Mouse (Mus musculus): ENCODE results near the gene Gm26920.
"Not testable (repeated sequence)": the region's sequence is repeated elsewhere in the genome, so short reads cannot be mapped to it uniquely, and the experiment has no call there.

Gm26920 gene

DNA sequence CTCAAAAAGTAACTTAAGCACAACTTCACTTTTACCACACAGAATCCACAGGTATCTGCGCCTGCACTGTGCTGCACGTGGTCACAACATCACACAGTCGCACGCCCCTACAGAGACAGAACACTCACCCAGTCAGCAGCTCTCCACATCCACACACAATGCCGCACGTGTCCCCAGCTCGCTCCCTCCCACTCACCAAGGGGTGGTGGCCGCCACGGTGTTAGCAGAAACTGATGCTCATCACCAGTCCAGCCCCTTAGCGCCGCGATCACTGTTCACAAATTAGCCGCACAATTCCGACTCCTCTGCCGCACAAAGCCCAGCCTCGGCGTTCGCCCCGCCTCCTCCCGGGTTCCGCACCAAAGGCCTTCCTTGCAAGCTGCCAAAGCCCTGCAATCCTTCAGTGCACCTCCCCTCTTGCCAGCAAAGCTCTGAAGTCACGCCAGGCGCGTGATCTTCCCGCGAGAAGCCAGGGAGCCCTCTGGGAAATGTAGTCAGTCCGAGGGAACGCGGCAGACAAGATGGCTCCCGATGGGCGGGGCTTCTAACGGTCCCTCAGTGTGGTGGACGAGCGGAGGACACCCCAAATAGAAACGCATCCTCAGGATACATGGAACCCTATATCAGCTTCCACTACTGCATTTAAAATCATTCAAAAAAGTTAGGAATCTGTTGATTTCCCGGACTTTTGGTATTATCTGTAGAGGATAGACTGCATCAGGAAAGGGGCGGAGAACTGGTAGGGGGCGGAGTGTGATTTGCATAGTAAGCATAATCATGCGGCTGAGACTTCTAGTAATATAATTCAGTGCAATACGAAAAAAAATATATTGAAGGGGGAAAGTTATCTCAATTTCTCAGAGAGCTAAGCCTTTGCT, at the start of gene Gm26920, which contains the start of gene Zfp566:
TSS of gene Gm26920 (minus strand) at position 319 of the 878 bp plus-strand sequence.
TSS of gene Zfp566 (minus strand) at position 436 of the 878 bp plus-strand sequence.
- DNase-seq (ENCODE audit: low read depth): peak; percentile 98

DNA sequence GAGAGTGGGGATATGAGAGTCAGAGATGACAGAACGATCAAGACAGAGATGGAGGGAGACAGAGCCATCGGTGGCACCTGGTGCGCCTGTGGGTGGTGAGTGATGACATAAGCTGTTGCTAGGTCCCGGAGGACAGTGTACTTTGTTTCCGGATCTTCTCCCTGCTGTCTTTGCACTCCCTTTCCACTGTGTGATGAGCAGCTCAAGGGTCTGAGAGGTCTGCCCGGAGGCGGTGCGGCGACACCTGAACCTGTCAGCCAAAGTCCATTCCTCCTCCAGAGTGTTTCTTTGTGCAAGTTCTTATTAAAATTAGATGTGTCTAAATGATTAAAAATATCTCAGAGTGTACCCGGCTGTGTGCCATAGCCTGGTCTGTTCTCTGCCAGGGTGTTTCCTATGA, 46.6 kb upstream of the Gm26920 start:
- no peak for DNase-seq (ENCODE audit: low read depth)

DNA sequence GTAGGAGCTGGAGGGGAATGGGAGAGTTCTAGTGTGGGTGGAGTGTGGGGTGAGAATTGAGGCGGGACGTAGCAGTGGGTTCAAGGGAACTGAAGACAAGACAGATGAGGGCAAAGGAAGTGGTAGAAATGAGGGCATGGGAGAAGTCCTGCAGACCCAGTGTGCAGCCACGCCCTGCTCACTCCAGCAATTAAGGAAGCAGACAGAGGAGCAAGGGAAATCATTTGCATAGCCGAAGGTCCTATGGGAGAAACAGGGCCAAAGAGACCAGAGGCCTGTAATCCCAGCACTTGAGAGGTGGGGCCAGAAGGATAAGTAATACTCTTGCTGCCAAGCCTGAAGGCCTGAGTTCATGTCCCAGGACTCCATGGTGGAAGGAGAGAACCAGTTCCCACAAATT, 42.2 kb upstream of the Gm26920 start:
- no peak for DNase-seq (ENCODE audit: low read depth)

DNA sequence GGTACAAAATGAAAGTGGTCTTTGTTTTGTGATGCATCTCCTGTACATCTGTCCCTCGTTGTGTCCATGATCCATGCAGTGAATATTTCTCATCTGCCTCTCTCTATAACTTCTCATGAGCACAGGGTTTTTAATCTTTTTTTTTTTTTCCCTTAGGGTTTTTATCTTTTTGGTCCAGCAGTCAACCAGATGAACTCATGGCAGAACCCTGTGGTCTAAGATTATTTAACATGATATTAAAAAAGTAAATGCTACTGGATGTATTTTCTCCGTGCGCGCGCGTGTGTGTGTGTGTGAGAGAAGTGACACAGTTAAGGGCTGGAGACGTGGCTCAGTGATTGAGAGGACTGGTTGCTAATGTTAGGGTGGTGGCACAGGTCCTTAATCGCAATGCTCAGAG, 39.7 kb upstream of the Gm26920 start:
- no peak for DNase-seq (ENCODE audit: low read depth)

DNA sequence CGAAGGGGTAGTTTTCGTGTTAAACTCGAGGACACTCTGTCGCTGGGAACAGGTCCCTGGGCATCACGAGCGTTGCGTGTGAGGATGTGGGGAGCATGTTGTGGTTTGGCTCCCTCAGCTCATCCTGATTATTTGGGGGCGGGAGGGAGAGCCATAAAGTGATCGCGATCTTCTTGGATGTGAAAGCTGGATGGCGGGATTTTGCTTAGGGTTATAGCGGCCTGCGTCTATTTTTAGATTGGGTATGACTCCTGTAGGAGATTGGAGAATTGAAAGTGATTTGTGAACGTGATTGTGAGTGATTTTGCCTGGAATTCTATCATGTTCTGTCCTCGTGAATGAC, 31.9 kb upstream of the Gm26920 start:
- DNase-seq (ENCODE audit: low read depth): no peak

DNA sequence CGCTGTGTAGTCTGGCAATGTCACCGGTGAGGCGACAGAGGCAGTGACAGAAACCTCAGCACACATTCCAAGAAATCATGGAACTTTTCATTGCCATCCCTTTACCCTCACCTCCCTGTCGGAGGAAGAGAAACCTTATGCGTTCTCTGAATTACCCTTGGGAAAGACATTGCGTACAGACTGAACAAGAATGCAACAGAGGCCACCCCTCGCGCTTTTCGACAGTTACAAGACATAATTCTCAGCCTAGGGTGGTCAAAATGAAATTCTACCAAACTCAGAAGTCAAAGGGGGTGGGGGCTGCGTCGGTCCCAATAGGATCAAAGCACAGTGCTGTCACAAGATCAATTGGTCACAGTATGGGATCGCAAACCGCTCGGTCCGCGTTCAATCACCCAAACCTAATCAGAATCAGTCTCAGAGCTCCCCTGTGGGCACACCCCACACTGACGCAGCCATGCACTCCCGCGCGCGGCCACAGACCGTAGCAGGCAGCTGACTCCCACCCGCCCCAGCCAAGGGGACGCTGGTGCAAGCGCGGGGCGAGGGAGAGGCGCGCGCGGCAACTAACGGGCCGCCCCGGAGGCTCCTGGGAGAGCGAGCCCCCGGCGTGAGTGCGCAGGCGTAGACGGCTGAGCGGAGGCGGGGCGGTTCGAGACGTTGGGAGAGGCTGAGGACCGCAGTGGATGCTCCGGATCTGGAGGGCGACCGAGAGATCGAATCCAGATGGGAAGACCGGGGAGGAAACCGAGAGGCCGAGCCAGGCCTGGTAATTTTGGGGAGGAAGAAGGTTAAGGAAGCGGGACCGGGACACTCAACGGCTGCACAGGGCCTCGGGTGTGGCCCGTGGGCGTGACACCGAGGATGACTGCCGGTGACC, 31.3 kb upstream of the Gm26920 start, which contains the start of gene Zfp382:
TSS of gene Zfp382 (plus strand) at position 635 of the 880 bp plus-strand sequence.
- peak; percentile 79 for DNase-seq (ENCODE audit: low read depth)

DNA sequence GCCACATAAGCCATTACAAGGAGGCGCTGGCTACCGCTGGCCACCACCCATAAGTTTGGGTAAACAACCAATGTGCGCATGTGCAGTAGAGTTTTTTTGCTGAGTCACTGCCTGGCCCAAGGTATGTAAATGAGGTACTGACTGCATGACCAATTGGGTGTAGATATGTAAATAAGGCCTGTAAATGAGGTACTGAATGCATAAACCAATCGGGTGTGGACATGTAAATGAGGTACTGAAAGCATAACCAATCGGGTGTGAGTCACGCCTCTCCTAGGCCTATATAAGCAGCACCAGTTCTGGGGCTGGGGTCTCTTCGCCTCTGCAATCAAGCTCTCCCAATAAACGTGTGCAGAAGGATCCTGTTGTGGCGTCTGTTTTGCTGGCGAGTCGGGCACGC, 27.7 kb upstream of the Gm26920 start:
- not testable (repeated sequence) for DNase-seq (ENCODE audit: low read depth)

DNA sequence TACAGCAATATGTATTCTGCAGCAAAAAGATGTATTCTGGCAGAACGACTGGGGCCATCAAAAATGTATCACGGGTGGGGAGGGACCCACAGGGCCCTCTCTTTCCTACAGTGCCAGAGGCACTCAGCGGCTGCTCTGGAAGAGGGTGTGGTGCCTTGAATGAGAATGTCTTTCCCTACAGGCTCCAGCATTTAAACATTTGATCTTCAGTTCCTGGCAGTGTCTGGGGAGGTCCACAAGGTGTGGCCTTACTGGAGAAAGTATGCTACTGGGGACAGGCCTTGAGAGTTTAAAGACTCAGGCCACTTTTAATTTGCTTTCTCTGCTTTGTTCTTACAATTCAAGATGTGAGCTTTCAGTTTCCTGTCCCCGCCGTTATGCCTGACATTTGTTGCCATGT, 25.9 kb upstream of the Gm26920 start:
- DNase-seq (ENCODE audit: low read depth): no peak

DNA sequence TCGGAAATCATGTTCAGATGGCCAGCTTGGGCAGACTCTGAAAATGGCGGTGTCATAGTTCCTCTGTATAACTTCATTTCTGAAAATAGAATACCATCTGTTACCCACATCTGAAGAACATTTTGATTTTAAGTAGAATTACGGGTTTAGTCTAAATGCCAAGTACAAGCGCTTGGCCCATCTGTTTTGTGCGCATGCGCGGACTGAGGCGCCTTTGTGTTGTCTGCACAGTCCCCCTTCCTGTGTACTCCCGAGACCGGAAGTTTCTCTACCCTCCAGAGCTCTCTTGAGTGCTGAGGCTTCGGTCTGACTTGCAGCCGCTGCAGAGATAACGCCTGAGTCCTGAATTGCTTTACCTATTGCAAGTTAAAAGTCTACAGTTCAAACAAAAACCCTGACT, 9.1 kb upstream of the Gm26920 start:
- no peak for DNase-seq (ENCODE audit: low read depth)

DNA sequence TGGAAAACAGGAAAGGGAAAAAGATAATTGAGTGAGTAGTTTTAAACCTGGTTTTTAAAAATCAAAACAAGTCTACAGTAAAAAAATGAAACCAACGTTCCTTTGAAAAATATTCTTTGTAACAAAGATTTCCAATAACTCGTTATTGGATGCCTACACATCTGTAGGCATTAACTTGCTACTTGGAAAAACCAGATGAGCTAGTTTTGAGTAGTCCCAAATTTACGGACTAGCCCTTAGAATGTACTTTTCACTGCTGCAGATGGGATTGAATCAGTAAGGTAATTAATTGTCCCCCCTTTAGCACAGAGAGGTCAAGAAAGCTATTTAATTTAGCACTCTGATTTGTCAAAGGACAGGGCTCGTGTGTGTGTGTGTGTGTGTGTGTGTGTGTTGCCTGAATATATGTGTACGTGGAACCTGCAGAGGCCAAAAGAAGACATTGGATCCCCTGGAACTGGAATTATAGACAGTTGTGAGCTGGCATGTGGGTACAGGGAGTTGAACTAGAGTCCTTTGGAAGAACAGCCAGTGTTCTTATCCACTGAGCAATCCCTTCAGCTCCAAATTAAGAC, 5.4 kb upstream of the Gm26920 start:
- no peak for DNase-seq (ENCODE audit: low read depth)

DNA sequence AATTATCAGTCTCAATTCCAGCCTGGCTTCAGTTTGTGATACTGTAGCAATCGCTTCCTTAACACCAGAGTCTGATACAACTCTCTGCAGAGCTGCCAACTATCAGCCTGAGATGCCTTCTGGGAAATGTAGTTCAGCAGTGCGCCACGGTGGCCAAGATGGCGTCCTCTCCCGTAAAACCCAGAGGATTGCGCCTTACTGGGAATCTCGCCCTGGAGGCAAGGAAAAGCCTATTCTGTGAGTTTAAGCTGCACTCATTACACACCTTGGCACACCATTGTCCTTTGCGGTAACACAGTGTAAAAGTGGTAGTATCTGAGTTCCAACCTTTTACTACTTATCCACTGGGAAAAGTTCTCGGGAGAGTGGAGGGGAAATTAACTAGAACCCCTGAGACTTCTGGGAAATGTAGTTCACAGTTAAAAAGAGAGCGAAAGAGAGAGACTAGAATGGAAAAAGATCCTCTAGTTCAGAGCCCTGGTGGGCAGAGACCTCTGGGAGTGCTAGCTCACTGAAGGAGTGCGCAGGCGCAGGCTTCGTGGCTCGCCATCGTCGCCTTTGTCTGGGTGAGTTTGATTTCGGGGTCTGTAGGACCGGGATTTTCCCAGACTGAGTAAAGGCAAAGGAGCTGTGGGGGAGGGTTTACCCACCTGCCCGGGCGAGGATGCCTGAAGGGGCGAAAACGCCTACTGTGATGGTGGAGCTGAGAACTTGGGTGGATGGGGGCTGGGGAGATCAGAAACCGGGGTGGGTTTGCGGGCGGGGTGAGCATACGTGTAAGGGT, 4.6 kb upstream of the Gm26920 start, which contains the start of gene Zfp260:
TSS of gene Zfp260 (plus strand) at position 132 of the 784 bp plus-strand sequence.
- peak; percentile 80 for DNase-seq (ENCODE audit: low read depth)

DNA sequence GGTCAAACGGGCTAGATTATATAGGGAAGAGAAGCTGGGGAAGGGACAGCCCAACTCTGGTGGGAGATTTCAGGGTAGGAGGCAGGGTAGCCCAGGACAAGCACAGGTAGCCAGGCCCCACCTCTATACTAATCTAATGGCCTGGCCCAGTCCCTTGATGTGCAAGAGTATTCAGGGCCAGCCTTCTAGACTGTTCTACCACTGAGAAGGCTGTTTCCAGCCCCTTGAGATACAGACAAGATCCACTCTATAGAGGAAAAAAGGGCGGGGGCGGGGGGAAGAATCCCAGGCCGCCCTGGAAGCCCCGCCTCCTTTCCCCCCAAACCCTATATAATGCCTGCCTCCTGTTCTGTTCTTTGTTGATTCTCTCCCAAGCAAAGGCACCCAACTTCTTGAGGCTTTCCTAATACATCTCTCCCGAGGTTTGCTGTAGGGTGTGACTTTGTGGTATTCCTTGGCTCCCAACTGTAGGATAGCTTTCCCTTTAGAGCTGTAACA, 3.8 kb upstream of the Gm26920 start:
- DNase-seq (ENCODE audit: low read depth): no peak

DNA sequence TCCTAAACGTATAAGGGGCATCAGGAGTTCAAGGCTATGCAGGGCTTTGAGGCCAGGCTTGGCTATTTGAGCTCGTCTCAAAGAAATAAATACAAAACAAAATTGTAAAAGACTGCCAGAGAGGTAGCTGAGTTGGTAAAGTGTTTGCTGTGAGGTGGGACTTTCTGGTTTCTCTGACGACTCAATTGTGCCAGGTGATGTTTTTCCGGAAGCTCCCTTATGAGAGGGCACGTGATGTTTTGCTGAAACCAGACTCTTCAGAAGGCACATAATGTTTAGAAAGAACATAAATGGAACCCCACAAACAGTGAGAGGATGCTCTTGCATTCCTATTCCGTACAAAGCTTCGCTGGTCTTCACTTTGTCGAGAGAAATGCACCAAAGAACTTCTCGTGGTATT, 2.5 kb upstream of the Gm26920 start:
- no peak for DNase-seq (ENCODE audit: low read depth)

DNA sequence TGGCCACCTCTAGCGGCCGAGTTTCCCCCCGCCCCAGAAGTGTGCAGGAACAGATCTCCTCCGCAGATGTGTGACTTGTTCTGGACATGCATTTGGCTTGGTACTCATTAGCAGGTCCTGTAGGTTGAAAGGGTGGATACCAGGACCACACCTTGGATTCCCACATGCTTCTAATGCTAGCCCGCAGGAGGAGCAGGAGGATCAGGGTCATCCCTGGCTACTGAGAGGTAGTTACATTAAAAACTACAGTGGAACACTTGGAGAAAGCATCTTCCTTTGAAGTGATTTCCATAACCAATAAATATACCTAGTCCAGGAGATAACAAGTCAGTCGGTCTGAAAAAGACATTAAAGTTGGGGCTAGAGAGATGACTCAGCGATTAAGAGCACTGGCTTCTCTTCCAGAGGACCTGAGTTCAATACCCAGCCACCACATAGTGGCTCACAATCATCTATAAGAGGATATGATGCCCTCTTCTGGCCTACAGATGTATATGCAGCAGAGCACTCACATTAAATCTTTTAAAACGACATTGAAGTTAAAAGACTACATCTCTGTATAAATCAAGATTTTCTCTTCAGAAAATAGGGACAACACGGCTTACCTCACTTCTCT, 868 bp upstream of the Gm26920 start:
- DNase-seq (ENCODE audit: low read depth): no peak

DNA sequence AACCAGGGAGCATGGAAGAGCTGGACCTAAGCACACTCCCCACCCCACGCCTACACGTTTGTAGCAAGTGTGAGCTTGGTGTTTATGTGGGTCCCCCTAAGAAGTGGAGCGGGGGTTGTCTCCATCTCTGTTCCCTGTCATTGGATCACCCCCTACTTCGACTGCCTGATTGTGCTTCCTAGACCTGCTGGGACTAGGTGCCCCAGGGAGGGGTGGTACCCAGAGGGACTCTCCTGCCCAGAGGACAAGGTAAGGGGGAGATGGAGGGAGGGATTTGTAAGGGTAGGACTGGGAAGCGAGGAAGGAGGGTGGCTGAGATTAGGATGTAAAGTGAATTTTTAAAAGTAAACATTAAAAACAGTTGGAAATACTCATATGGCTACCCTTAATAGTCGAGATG, 805 bp downstream of the Gm26920 start:
- DNase-seq (ENCODE audit: low read depth): no peak

DNA sequence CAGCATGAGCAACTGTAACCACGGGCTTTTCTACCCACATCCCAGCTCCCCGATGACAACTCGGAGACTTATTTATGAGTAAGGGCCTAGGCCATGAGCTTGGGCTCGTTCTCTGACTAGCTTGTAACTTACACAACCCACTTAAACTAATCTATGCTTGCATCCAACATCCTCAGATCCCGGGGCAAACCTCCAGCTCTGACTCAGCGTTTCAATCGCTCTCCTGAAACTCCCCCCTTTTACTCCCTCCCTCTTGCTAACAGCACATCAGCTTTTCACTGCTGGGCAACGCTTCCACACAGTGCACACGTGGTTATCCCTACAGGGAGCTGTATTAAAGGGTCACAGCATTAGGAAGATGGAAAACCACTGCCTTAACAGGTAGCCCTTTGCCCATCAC, 3.7 kb downstream of the Gm26920 start:
- no peak for DNase-seq (ENCODE audit: low read depth)

DNA sequence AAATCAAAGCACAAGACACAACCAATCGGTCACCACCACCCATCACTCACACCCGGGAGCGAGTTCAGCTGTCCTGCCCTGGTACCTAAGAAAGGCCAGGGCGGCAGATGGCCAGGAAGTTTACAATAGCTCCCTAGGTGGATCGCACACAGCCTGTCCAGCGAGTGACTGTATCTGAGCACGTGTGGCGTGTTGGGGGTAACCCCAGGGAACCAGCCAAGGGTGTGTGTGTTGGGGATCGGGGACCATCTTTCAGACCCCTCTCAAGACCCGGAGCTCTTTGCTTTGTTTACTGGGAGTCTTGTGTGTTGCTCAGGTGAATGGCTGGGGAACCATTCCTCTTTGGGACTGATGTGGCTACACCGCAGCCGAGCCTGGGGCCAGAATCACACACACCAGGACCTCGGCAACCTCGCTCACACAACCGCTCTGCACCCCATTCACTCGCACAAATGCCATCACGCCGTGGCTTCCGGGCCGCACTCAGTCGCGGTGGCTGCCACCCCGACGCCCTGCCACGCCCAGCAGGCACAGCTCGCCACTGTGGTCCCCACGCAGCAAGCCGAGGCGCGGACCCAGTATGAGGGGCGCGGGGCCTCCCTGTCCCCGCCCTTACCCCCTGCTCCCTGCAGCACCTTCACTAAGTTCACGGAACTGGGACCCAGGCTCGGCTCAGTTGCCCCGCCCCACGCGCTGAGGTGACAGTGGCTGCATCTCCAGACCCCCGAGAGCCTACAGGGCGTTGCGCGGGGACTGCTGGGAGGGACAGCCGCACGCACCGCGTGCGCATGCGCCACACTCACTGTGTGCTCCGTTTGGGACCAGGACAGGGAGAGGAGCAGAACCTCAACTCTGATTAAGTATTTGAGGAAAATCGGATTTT, 17.8 kb downstream of the Gm26920 start, which contains the start of gene Zfp82:
TSS of gene Zfp82 (minus strand) at position 755 of the 883 bp plus-strand sequence.
- DNase-seq (ENCODE audit: low read depth): peak; percentile 76

DNA sequence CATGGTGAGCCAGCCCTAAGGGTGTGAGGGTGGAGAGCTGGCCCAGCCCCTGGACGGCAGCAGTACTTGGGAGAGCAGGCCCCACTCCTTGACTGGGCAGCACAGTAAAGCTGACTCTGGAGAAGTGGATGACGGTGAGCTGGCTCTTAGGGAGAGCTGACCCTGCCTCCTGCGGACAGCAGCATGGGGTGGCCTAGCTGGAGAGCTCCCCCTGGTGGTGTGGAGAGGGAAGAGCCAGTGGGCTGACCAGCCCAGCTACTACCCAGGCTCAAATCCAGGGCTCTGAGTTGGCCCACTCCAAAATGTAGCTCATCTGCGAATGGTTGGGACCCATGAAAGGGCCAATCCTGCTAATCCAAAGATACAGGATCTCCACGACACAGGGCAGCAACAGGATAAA, 25.6 kb downstream of the Gm26920 start:
- no peak for DNase-seq (ENCODE audit: low read depth)

DNA sequence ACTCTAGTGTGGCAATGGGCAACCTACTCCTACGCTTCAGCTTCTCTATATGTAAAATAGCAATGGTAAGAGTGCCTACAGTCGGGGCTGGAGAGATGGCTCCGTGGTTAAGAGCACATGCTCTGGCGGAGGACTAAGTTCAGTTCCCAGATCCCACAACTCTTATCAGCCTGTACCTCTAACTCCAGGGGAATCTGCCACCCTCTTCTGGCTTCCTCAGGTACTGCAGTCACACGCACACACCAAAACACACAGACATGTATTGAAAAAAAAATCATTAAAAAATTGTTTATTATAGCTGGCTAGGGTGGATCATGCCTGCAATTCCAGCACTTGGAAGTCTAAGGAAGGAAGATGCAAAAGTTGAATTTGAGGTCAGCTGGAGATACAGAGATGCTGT, 27.7 kb downstream of the Gm26920 start:
- DNase-seq (ENCODE audit: low read depth): peak; percentile 13

DNA sequence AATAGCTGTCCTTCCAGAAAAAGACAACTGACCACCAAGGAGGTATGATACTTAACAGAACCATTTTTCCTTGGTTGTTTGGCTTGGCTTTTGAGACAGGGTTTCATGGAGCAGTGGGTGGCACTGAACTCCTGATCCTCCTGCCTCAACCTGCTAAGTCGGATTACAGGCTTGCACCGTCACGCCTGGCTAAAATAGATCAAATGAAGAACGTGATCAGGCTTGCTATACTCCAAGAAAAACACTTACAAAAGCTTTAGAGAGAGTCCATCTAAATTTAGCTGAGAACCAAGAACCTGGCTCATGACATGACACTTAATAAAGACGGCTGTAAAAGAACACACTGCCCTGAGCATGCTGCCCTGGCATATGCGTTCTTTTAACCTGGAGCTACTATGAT, 29.9 kb downstream of the Gm26920 start:
- no peak for DNase-seq (ENCODE audit: low read depth)

All from c-Kit-positive CD71-positive TER-119-negative erythroid progenitor cells, embryonic 14.5 days (primary cell).